In the genomic region with DNA sequence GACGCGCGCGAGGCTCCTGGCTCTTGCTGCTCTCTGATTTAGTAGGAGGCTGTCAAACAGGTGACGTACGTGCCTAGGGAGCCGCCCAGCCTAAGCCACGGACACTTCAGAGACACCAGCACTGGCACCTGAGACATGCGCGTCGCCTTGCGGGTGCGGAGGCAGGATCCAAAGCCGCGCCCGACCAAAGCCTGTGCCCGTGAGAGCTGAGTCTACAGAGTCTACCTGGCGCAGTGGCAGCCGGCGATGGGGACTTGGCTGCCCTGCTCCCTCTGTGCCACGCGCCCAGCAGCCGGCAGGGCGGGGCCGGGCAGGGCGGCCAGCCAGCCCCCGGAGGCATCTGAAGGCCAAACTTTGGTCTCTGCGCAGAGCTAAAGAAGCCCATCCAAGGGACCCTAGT, we compare ENCODE assay signal across 8 mouse cellular contexts. TPM values are rescaled to one million over a fixed set of nuclear protein-coding genes. Genes with fewer than 3 reads are reported as not detected.
DNase-seq lines count a peak whose midpoint lies in the region; ATAC-seq and TF ChIP-seq lines count a peak whose summit lies in the region.

No protein-coding gene starts in this region.

- H3K9me3 ChIP-seq in ES-E14 (ENCODE audit: control insufficient read depth, insufficient read depth, low read depth, low read length): no peaks in the 10 kb centered on the region
- no peaks in the 10 kb centered on the region for H3K9me3 ChIP-seq in forebrain, embryonic 12.5 days
- H3K9me3 ChIP-seq in intestine, postnatal 0 days (ENCODE audit: control insufficient read depth): no peaks in the 10 kb centered on the region
- no peaks in the 10 kb centered on the region for H3K9me3 ChIP-seq in liver, embryonic 13.5 days (replicated peaks)

- peak overlapping the region; percentile 7 to 60; a peak in 3 of 4 replicates for H3K4me3 ChIP-seq in ES-E14 (ENCODE audit: insufficient read depth in 1 of 2, low read depth in 1 of 2, low read length in 2 of 2, poor library complexity in 1 of 2, severe bottlenecking in 1 of 2)
- H3K4me3 ChIP-seq in forebrain, embryonic 12.5 days (replicated peaks): peak overlapping the region; percentile 39
- peak overlapping the region; percentile 14; the same call in 1 of the 2 replicates for H3K4me3 ChIP-seq in intestine, postnatal 0 days (ENCODE audit: low read depth, low read length)
- no peak overlapping the region for H3K4me3 ChIP-seq in liver, embryonic 13.5 days (replicated peaks)

- DNase-seq in cerebellum, adult 8-10 months: no peak
- DNase-seq in ES-E14 (ENCODE audit: low read depth, low spot score): no peak
- DNase-seq in liver, embryonic 13.5 days: no peak
- DNase-seq in retina, embryonic 14.5 days (ENCODE audit: low spot score): peak; percentile 26

- TF ChIP-seq CTCF in intestine, postnatal 0 days (IDR thresholded peaks at IDR 0.05; ENCODE audit: low read depth): no peak

- in situ Hi-C loops in ES-E14 (cut with MboI; ENCODE audit: low sequenced_read_pairs in 2 of 2, unreplicated experiment in 2 of 2): no loop called here

- H3K36me3 ChIP-seq in ES-E14 (ENCODE audit: control insufficient read depth, insufficient read depth, low read length, poor library complexity, severe bottlenecking): no peaks in the 10 kb centered on the region
- H3K36me3 ChIP-seq in forebrain, embryonic 12.5 days (replicated peaks): no peaks in the 10 kb centered on the region
- H3K36me3 ChIP-seq in intestine, postnatal 0 days (ENCODE audit: control insufficient read depth, insufficient read depth): no peaks in the 10 kb centered on the region
- no peaks in the 10 kb centered on the region for H3K36me3 ChIP-seq in liver, embryonic 13.5 days

- WGBS in forebrain, embryonic 12.5 days: 2% methylated on average over 28 of the region's 28 CpGs
- 1% methylated on average over 28 of the region's 28 CpGs for WGBS in intestine, postnatal 0 days
- WGBS in liver, embryonic 13.5 days (ENCODE audit: insufficient replicate concordance): 3% methylated on average over 28 of the region's 28 CpGs

- no peaks in the 10 kb centered on the region for H3K4me1 ChIP-seq in ES-E14 (ENCODE audit: control insufficient read depth in 2 of 2, insufficient read depth in 2 of 2, low read length in 2 of 2, poor library complexity in 1 of 2)
- peaks cover 5% of the 10 kb centered on the region for H3K4me1 ChIP-seq in forebrain, embryonic 12.5 days
- H3K4me1 ChIP-seq in intestine, postnatal 0 days (replicated peaks; ENCODE audit: control insufficient read depth, insufficient read depth, low read length): no peaks in the 10 kb centered on the region
- H3K4me1 ChIP-seq in liver, embryonic 13.5 days (replicated peaks): 0 out of 2 replicates have a peak, but pooled peaks cover 4% of the 10 kb centered on the region

- ATAC-seq in cerebellum, adult (ENCODE audit: insufficient number of reproducible peaks, low FRiP score, low TSS enrichment): peak; percentile 56; the same call in 1 of the 2 replicates
- ATAC-seq in forebrain, embryonic 12.5 days (ENCODE audit: low FRiP score): peak; percentile 69
- 0 out of 2 replicates have a peak, but pooled peaks have one; percentile 33 for ATAC-seq in intestine, postnatal 0 days
- no peak for ATAC-seq in liver, embryonic 13.5 days (ENCODE audit: low read depth)
- no peak for ATAC-seq in megakaryocyte-erythroid progenitor cell, adult 5-6 weeks (replicated peaks; ENCODE audit: low FRiP score, low TSS enrichment, poor library complexity, severe bottlenecking)

- H3K27me3 ChIP-seq in forebrain, embryonic 12.5 days: peaks cover 19% of the 10 kb centered on the region
- no peaks in the 10 kb centered on the region for H3K27me3 ChIP-seq in intestine, postnatal 0 days (replicated peaks; ENCODE audit: control insufficient read depth, insufficient read depth, low read length)
- peaks cover 9% of the 10 kb centered on the region for H3K27me3 ChIP-seq in liver, embryonic 13.5 days

- H3K4me2 ChIP-seq in forebrain, embryonic 12.5 days: peak overlapping the region; percentile 70
- peak overlapping the region; percentile 48 for H3K4me2 ChIP-seq in intestine, postnatal 0 days (replicated peaks; ENCODE audit: low read depth)
- H3K4me2 ChIP-seq in liver, embryonic 13.5 days: peak overlapping the region; percentile 34; the same call in 1 of the 2 replicates

- H3K9ac ChIP-seq in ES-E14 (ENCODE audit: insufficient read depth, low read depth, low read length, poor library complexity, severe bottlenecking): peak overlapping the region; percentile 33; the same call in 1 of the 2 replicates
- peak overlapping the region; percentile 33; the same call in 1 of the 2 replicates for H3K9ac ChIP-seq in forebrain, embryonic 12.5 days
- no peak overlapping the region for H3K9ac ChIP-seq in intestine, postnatal 0 days (ENCODE audit: low read depth, low read length)
- H3K9ac ChIP-seq in liver, embryonic 13.5 days: no peak overlapping the region

- H3K27ac ChIP-seq in ES-E14 (ENCODE audit: insufficient read depth, low read depth, low read length, poor library complexity, severe bottlenecking): no peak overlapping the region
- no peak overlapping the region for H3K27ac ChIP-seq in forebrain, embryonic 12.5 days
- H3K27ac ChIP-seq in intestine, postnatal 0 days (ENCODE audit: low read depth, low read length): no peak overlapping the region
- H3K27ac ChIP-seq in liver, embryonic 13.5 days: no peak overlapping the region

TF ChIP-seq in ES-E14, 5 proteins besides CTCF, POLR2A, EP300 and RAD21:
- TF ChIP-seq CHD2 (IDR thresholded peaks at IDR 0.05; ENCODE audit: low read depth, low read length) (no peak), ZC3H11A (IDR thresholded peaks at IDR 0.05; ENCODE audit: borderline replicate concordance, low read depth, low read length) (no peak), HCFC1 (IDR thresholded peaks at IDR 0.05; ENCODE audit: borderline replicate concordance, insufficient read depth, low read length) (no peak), ZNF384 (IDR thresholded peaks at IDR 0.05; ENCODE audit: low read depth, low read length) (no peak), MAFK (IDR thresholded peaks at IDR 0.05; ENCODE audit: insufficient read depth, low read depth, low read length) (no peak)
TF ChIP-seq in ES-E14: peak in this region for 0.

RNA-seq across cellular contexts. Expression of gene Gmnc, which starts 23.5 kb away (rescaled TPM):
- total RNA-seq in ES-E14 (2012; rRNA removed): 0.16 and 0.36 TPM in 2 replicates
- polyA plus RNA-seq in forebrain, embryonic 12.5 days (2016; fragmentation: Nextera tagmentation; extraction: Ambion mirVana): 0.97 and 1.4 TPM in 2 replicates
- polyA plus RNA-seq in intestine, postnatal 0 days (2015; fragmentation: Nextera tagmentation; extraction: Ambion mirVana): not detected in 2 replicates
- not detected in 2 replicates for polyA plus RNA-seq in liver, embryonic 13.5 days (2015; fragmentation: Nextera tagmentation; extraction: Ambion mirVana)
- total RNA-seq in megakaryocyte-erythroid progenitor cell, adult 5-6 weeks (2014; fragmentation: Nextera tagmentation): not detected in 2 replicates
- not detected in 2 replicates for total RNA-seq in megakaryocyte-erythroid progenitor cell, adult 5-6 weeks (2017)

Comparison
In these comparisons a context has a peak if more than half of its experiments do, and no peak if none do; other contexts are left out.
1. ATAC-seq: peak in cerebellum, adult (single experiment), forebrain, embryonic 12.5 days (single experiment) and intestine, postnatal 0 days (single experiment); none in liver, embryonic 13.5 days (single experiment) and megakaryocyte-erythroid progenitor cell, adult 5-6 weeks (single experiment).
2. H3K9ac ChIP-seq: peak in ES-E14 (single experiment) and forebrain, embryonic 12.5 days (single experiment); none in intestine, postnatal 0 days (single experiment) and liver, embryonic 13.5 days (single experiment).
3. Peak in every context shown above with its lines, with median percentiles within 50 percentile points of each other: H3K4me2 ChIP-seq.